Mouse (Mus musculus) Muller cell, postnatal 12 days (primary cell): ENCODE measurements at regions not wholly inside any gene's neighbourhood (a gene's known extent, or its start where the extent isn't known, plus 50 kb on each side); places are given as distances from the start of the nearest gene placed in this dataset.

ENCODE experiments used
- DNase-seq: peaks from one replicate; pipeline ENCODE4 v3.0.0-alpha.2; 2015; ENCODE audit errors: inconsistent ontology term

DNA sequence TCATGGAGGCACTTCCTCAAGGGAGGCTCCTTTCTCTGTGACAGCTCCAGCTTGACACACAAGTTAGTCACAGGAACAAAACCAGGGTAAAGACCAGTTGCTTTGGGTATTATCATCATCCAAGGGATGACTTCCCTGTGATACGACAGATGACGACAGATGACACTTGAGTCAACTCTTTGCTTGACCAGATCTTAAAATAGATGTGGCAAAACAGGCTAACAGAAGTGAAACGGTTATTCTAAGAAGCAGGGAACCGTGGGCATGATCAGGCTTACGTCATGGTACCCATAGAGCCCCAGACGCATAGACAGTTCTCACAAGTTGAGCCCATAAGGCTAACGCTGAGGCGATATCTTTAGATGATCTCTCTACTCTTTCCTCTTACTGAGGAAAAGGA is 160.3 kb downstream of the Dyrk2 start:
- DNase-seq = no peak

DNA sequence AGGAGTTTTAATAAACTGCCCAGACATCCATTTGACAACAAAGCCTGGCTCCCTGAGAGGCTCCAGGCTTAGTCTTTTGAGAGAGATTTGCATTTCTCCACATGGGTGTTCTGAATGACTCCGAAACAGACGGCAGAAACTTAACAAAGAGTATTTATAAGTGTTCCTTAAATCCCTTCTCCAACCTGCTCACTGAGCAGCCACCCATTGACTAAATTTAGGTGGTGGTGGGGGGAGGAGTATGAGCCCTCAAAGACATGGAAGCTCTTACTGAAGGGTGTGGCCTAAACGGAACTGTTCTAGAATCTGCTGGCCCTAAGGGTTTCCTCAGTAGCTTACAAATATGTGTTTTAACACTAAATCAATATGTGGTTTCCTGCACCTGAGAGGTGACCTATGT is 158.5 kb downstream of the Dyrk2 start:
- no peak for DNase-seq

DNA sequence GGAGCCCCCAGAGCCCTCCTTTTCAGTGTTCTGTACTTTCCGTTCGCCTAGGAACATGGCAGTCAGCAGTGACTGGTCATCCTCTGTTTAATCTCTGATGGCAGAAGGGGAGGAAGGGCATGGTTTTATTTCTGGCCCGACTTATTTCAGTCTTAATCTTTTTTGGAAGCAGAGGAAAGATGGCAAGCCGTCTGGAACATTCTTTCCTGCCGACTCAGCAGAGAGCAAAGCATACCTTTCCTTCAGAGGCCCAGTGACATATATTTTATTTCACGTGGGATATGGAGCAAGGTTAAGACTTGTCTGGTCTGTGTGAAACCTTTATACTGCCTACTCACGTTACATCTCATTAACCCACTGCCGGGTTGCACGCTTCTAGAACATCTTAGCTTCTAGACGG is 158.1 kb downstream of the Dyrk2 start:
- DNase-seq = no peak

GRCm38 (mm10) chr10:118712951-118713350 is 157.1 kb downstream of the Dyrk2 start:
- DNase-seq = no peak

DNA sequence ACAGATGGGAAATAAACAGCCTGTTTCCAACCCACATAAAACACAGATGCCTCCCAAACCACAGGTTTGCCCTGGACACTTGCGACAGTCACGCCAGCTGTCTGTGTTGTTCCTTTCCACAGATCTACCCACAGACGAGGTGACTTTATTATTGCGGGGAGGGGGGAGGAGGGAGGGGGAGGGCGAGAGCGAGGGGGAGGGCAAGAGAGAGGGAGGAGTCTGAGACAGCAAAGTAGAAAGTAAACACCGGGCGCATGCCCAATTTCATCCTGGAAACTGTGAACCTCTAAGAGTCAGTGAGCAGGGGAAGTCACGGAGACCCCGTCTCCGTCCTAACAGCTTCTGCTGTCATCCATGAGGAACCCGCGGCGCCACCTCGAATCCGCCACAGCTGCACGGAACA is 155.8 kb downstream of the Dyrk2 start:
- DNase-seq = no peak

- DNase-seq = no peak
Measured at GRCm38 (mm10) chr10:118714595-118714994, 155.4 kb downstream of the Dyrk2 start.

DNA sequence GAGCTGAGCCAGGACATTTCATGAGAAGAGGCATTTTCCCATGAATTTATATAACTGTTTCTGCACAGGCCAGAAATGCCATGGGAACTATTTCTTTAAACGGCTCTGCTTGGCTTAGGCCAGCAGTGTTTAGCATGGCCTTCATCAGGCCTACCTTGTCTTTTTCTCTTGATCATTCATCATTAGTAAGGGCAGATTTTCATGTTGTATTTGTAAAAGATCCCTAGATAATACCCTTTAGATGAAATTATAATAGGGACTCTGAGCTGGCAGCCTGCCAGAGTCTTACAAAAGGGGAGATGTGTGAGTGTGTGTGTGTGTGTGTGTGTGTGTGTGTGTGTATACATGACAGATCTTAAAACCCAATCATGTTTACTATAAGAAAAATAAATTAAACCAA is 149.4 kb downstream of the Dyrk2 start:
- no peak for DNase-seq

GRCm38 (mm10) chr10:118722132-118722551 is 147.9 kb downstream of the Dyrk2 start:
- DNase-seq = peak; percentile 49

- peak; percentile 21 for DNase-seq
Measured at GRCm38 (mm10) chr10:118722671-118723070, 147.3 kb downstream of the Dyrk2 start.

DNA sequence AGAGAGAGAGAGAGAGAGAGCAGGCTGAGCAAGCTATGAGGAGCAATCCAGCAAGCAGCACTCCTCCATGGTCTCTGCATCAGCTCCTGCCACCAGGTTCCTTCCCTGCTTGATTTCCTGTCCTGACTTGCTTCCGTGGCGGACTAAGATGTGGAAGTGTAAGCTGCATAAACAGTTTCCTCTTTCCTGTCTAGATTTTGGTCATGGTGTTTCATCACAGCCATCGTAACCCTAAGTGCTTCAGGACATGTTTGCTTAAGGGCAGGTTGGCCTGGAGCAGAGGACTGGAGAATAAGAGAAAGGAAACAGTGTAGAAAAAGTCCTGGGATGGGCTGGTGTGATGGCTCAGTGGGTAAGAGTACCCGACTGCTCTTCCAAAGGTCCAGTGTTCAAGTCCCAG is 133.9 kb downstream of the Dyrk2 start:
- DNase-seq = no peak

DNA sequence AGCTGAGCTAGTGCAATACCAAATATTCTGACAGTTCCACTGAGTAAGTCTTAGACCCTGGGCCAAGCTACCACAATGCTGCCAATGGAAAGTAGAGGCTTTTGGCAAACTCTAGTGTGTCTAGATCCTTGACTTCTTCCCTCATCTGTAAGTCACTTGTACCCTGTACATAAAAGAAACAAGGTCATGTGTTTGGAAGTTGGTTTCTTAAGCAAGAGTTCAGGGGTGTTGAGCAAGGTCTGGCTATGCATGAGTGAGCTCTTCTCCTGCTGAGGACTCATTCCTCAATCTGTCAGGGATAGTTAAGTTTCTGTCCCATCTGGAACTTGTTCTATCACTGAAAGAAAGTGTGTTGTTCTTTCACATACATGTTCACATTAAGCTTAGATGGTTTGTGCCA is 132.9 kb downstream of the Dyrk2 start:
- DNase-seq = no peak

GRCm38 (mm10) chr10:118739849-118740481 is 130.0 kb downstream of the Dyrk2 start:
- no peak for DNase-seq

DNA sequence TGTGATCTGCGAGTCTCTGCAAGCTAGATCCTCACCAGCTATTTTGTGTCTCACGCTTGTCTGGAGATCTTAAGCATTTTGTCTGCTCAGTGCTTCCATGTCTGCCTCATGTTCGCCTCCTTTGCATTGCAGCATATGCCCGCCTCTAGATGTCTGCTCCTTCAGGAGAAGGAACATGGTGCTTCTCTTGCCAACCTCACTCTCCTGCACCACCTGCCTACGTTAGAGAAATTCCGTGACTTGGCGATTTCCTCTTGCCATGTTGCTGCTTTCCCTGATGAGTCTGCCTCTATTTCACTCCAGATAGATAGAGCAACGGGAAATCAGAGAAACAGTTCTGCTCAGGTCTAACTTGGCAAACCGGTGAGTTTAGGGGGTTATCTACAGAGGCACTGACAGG is 126.2 kb downstream of the Dyrk2 start:
- no peak for DNase-seq

DNA sequence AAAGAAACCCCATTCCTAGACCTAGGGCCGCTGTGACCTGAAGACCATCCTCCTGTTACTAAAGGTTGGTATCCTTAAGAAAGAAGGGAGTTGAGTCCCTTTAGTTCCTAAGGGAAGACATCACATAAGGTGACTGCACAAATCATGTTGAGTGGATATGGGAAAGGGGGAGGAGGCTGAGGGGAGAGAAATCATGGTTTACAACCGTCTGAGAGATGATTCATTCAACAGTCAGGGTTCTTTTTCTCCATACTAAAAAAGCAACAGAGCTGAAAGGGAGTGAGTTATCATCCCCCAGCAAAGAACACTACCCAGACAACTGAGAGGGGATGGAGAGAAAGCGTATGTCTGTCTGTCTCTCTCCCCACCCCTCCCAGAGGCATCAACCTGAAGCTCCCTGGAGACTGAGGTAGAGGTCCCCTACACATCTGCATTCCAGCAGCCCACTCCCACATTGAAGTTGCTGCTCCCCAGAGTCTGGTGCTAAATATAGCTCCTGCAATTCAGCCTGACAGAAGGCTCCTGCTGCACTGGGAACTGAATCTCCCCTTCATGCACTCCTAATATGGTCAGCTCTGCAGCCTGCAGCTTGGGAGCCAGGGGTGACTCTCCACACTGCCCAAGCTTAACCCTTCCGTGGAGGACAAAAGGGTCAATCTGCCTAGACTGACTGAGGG is 123.2 kb downstream of the Dyrk2 start:
- DNase-seq = peak; percentile 39

GRCm38 (mm10) chr10:118749039-118749438 is 121.0 kb downstream of the Dyrk2 start:
- DNase-seq = no peak

- DNase-seq = peak; percentile 85
Measured at GRCm38 (mm10) chr10:118749756-118750155, 120.3 kb downstream of the Dyrk2 start.

DNA sequence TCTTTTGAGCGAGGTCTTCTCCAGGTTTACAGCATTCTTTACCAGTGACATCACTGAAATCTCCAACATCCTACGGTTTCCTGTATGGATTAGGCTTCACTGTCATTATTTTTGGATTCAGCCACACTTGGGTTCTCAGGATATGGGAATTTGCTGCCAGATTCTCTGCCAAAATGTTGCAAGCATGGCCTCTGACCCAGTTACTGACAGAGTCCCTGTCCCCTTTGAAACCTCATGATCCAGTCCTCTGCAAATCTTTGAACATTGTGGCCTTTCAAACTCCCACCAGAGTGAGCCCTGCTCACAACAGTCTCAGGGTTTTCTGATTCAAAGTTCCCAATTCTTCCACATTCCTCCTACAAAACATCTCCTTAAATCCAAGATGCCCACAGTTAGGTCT is 118.9 kb downstream of the Dyrk2 start:
- DNase-seq = no peak

DNA sequence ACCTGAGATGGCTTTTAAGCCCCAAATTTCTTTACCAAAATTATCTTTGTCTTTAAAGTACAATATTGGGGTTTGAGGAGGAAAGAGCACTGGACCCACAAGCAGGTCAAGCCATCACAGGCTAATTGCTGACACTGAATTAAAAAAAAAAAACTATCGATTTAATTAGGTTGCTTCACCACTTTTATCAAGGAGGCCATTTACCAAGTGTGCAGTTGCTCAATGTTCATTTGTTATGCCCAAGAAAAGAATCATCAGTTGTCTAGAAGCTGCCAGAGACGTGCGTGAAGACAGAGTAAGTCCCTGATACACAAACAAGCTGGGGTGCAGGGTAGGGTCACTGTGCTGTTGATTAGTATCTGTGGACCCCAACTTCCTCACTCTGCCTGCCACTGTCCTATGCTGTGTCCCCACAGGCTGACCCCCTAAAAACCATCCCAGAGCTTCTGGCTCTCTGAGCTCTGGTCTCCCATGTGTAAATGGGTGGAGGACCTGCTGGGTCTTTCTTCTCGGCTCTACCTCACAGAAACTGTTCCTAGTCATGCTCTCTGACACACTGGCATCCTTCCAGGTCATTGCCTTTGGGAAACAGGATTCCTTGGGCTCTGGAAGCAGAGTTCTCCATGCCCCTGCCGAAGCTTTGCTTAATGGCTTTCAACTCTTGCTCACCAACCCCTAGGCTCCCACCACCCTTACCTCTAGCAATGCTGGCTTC is 116.8 kb downstream of the Dyrk2 start:
- DNase-seq = no peak

- peak; percentile 43 for DNase-seq
Measured at GRCm38 (mm10) chr10:118754791-118755190, 115.2 kb downstream of the Dyrk2 start.

GRCm38 (mm10) chr10:118758825-118759471 is 111.1 kb downstream of the Dyrk2 start:
- peak; percentile 30 for DNase-seq

- DNase-seq = no peak
Measured at GRCm38 (mm10) chr10:118760441-118760840, 109.6 kb downstream of the Dyrk2 start.

DNA sequence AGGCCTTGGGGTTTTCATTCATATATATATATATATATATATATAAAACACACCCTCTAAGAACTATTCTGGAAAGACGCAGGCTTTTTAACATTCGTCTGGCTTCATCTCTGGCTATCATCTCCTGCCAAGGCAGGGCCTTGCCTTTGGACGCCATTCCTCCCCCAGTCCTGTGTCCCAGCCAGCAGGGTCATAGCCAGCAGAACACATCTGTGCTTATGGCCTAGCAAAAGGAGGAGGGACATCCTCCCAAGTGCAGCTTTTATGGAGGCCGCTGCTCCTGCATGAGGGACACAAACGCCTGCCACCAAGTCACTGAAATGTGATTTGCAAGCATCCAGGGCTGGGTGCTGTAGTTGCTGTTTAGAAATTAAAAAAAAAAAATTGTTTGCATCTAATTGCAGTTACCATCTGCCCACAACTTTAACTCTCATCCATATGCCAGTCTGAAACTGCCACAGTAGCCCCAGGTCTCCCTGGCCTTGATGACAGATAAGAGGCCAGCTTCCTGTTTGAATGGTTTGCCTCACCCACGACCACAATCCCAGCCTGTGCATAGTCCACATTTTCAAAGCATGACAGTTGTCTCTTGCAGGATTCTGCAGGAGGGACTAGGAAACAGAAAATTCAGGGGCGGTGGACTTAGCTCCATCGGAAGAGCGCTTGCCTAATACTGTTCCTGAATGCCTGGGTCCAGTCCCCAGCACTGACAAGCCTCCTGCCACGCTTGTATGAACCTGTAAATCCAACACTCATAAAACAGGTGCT is 108.7 kb downstream of the Dyrk2 start:
- peak; percentile 56 for DNase-seq
